Mouse (Mus musculus): ENCODE data around the gene Gm17622. TPM values are rescaled to one million over a fixed set of nuclear protein-coding genes. Genes with fewer than 3 reads are reported as not detected.

Gm17622 gene
- polyA plus RNA-seq, 1 experiment from 2014 or later = not detected

DNA sequence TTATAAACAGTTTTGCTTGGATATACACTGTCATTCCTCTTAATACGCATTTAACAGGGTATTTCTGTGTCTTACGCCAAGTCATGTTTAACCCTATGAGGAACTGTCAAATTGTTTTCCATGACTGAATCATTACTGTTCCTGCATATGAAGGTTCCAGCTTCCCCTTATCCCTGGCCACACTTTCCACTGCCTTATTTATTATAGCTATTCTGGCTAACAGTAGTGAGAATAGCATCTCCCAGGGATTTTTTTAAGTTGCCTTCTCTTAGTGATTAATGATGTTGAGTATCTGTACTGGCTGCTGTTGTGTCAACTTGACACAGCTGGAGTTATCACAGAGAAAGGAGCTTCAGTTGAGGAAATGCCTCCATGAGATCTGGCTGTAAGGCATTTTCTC lies 26.8 kb downstream of the Gm17622 start:
- Histone ChIP-seq H3K9ac (ENCODE audit: low read length) (no peak overlapping the region), H3K4me3 (ENCODE audit: low read depth, low read length) (no peak overlapping the region), H3K27ac (ENCODE audit: low read depth, low read length) (no peak overlapping the region), H3K36me3 (ENCODE audit: control insufficient read depth, insufficient read depth, low read length) (no peaks in the 10 kb centered on the region), H3K27me3 (ENCODE audit: control insufficient read depth, insufficient read depth, low read length) (no peaks in the 10 kb centered on the region), H3K4me2 (no peak overlapping the region), H3K4me1 (ENCODE audit: control insufficient read depth, insufficient read depth, low read length) (no peaks in the 10 kb centered on the region), H3K9me3 (ENCODE audit: control insufficient read depth, low read length) (no peaks in the 10 kb centered on the region)
- DNase-seq (ENCODE audit: low spot score, missing footprints) = no peak
- 97% methylated on average over 2 of the region's 2 CpGs for WGBS
- ATAC-seq (ENCODE audit: low FRiP score) = no peak

DNA sequence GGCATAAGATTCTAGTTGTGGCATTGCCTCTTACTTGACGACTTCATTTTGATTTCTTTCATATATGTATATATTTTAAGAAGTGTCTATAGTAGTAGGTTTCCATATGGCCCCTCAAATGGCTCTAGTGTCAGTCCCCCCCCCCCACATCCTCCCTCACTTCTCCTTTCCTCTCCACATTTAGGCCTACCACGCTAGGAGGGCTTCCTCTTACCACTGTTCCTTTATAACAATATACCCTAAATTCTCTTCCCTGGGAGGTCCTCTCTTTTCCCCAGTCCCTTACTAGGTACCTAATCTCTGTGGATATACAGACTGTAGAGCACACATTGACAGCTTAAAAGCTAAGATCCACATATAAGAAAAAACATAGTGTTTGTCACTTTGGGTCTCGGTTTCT lies 30.8 kb downstream of the Gm17622 start:
- H3K4me1 ChIP-seq (ENCODE audit: control insufficient read depth, insufficient read depth, low read length) = no peaks in the 10 kb centered on the region
- H3K27ac ChIP-seq (ENCODE audit: low read depth, low read length) = no peak overlapping the region
- H3K27me3 ChIP-seq (ENCODE audit: control insufficient read depth, insufficient read depth, low read length) = no peaks in the 10 kb centered on the region
- H3K4me3 ChIP-seq (ENCODE audit: low read depth, low read length) = no peak overlapping the region
- ATAC-seq (ENCODE audit: low FRiP score) (no peak), DNase-seq (ENCODE audit: low spot score, missing footprints) (no peak)
- WGBS = 89% methylated on average over 3 of the region's 3 CpGs
- no peak overlapping the region for H3K9ac ChIP-seq (ENCODE audit: low read length)
- H3K9me3 ChIP-seq (ENCODE audit: control insufficient read depth, low read length) = no peaks in the 10 kb centered on the region
- no peaks in the 10 kb centered on the region for H3K36me3 ChIP-seq (ENCODE audit: control insufficient read depth, insufficient read depth, low read length)
- H3K4me2 ChIP-seq = no peak overlapping the region

DNA sequence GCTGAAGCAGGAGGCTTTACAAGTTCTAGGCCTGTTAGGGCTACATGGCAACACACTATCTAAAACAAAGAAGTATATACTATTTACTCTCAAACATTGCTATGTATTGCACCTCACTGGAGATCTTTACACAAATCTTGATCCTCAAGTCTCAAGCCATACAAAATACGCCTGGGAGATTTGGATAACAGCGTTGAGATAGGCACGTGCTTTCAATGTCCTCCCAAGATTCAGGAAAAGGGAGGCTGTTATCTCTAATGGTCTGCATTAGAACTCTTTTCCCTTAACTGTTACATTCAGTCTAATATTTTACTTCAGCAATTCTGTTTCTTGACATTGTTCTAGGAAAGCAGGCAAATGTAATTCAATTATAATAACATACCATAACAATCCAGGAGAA lies 36.5 kb downstream of the Gm17622 start:
- no peak overlapping the region for H3K4me3 ChIP-seq (ENCODE audit: low read depth, low read length)
- 94% methylated on average over 3 of the region's 3 CpGs for WGBS
- no peaks in the 10 kb centered on the region for H3K4me1 ChIP-seq (ENCODE audit: control insufficient read depth, insufficient read depth, low read length)
- DNase-seq (ENCODE audit: low spot score, missing footprints) (no peak), ATAC-seq (ENCODE audit: low FRiP score) (no peak)
- H3K27ac ChIP-seq (ENCODE audit: low read depth, low read length) = no peak overlapping the region
- no peaks in the 10 kb centered on the region for H3K27me3 ChIP-seq (ENCODE audit: control insufficient read depth, insufficient read depth, low read length)
- no peak overlapping the region for H3K4me2 ChIP-seq
- H3K9ac ChIP-seq (ENCODE audit: low read length) = no peak overlapping the region
- no peaks in the 10 kb centered on the region for H3K36me3 ChIP-seq (ENCODE audit: control insufficient read depth, insufficient read depth, low read length)
- no peaks in the 10 kb centered on the region for H3K9me3 ChIP-seq (ENCODE audit: control insufficient read depth, low read length)

DNA sequence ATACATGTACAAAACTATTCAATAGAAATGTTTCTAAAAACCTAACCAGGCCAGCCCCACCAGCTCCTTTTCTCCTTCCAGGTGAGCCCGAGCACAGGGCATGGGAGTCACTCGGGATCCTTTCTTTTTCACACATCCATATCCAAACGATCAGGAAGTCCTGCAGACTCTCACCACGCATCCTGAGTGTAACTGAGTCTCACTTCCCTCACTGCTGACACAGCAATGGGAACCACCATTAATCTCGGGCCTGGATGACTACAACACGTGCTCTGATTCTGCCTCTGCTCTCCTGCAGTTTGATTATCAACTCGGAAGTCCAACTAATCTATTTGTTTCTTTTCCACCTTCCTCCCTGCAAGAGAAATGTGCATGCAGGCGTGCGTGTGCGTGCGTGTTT lies 37.3 kb downstream of the Gm17622 start:
- Histone ChIP-seq H3K27me3 (ENCODE audit: control insufficient read depth, insufficient read depth, low read length) (no peaks in the 10 kb centered on the region), H3K4me3 (ENCODE audit: low read depth, low read length) (no peak overlapping the region), H3K27ac (ENCODE audit: low read depth, low read length) (no peak overlapping the region), H3K4me1 (ENCODE audit: control insufficient read depth, insufficient read depth, low read length) (no peaks in the 10 kb centered on the region), H3K9ac (ENCODE audit: low read length) (no peak overlapping the region), H3K36me3 (ENCODE audit: control insufficient read depth, insufficient read depth, low read length) (no peaks in the 10 kb centered on the region), H3K9me3 (ENCODE audit: control insufficient read depth, low read length) (no peaks in the 10 kb centered on the region), H3K4me2 (no peak overlapping the region)
- ATAC-seq (ENCODE audit: low FRiP score) (no peak), DNase-seq (ENCODE audit: low spot score, missing footprints) (no peak)
- 91% methylated on average over 11 of the region's 11 CpGs for WGBS

DNA sequence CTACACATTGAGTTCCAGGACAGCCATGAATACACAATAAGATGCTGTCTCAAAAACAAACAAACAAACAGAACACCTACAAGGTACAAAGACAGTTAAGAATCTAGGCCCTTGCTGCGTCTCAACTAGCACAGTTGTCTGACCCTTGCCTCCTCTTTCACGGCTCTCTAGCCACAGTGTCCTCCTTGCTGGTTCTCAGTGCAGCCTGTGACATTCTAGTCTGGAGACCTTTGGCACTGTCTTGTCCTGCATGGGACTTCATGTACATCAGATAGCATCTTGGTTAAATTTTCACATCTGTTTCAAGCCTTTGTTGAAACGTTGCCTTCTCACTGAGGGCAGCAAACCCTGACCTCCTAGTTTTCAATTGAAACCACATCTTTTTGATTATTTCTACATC lies 38.2 kb downstream of the Gm17622 start:
- Histone ChIP-seq H3K9me3 (ENCODE audit: control insufficient read depth, low read length) (no peaks in the 10 kb centered on the region), H3K27me3 (ENCODE audit: control insufficient read depth, insufficient read depth, low read length) (no peaks in the 10 kb centered on the region), H3K27ac (ENCODE audit: low read depth, low read length) (no peak overlapping the region), H3K4me1 (ENCODE audit: control insufficient read depth, insufficient read depth, low read length) (peaks cover 2% of the 10 kb centered on the region; the same call in 1 of the 2 replicates), H3K4me3 (ENCODE audit: low read depth, low read length) (no peak overlapping the region), H3K4me2 (no peak overlapping the region), H3K9ac (ENCODE audit: low read length) (no peak overlapping the region), H3K36me3 (ENCODE audit: control insufficient read depth, insufficient read depth, low read length) (no peaks in the 10 kb centered on the region)
- DNase-seq (ENCODE audit: low spot score, missing footprints) (no peak), ATAC-seq (ENCODE audit: low FRiP score) (no peak)
- 96% methylated on average over 3 of the region's 3 CpGs for WGBS

DNA sequence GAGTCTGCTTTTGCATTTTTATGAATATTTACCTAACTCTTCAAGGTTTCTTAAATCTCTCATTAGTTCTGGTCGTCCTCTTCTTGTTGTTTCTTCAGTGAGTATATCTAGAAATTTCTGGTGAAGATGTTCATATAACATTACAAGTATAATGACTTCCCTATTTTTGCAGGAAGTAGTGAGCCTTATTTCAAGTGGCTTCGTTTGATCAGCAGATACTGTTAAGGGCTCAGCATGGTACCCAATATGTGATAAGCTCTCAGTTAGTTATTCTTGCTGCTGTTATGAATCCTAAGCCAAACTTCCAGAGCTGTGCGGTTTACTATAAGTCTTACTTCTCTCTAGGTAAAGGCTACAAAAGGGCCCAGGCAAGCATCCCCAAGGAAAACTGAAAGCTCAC lies 39.0 kb downstream of the Gm17622 start:
- ATAC-seq (ENCODE audit: low FRiP score) = no peak
- H3K27me3 ChIP-seq (ENCODE audit: control insufficient read depth, insufficient read depth, low read length) = no peaks in the 10 kb centered on the region

DNA sequence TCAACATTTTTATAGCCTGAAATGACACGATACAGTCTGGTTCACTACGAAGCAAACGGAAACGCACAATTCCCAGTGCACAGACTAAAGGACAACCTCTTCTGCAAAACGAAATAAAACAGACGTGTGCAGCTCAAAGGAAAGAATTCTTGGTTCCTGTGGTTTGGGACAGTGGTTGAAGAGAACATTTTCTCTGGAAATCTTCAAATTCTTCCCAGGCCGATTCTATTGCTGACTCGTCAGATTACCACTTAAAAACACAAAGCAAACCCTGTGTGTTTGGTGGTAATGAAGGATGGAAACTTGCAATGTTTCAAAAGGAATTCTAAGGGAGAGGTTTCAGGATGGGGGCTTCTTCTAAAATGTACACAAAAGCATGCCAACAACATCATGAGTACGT lies 39.5 kb downstream of the Gm17622 start:
- Histone ChIP-seq H3K4me1 (ENCODE audit: control insufficient read depth, insufficient read depth, low read length) (peaks cover 2% of the 10 kb centered on the region; the same call in 1 of the 2 replicates), H3K27ac (ENCODE audit: low read depth, low read length) (no peak overlapping the region), H3K27me3 (ENCODE audit: control insufficient read depth, insufficient read depth, low read length) (no peaks in the 10 kb centered on the region), H3K36me3 (ENCODE audit: control insufficient read depth, insufficient read depth, low read length) (no peaks in the 10 kb centered on the region), H3K4me2 (no peak overlapping the region), H3K9ac (ENCODE audit: low read length) (no peak overlapping the region), H3K4me3 (ENCODE audit: low read depth, low read length) (no peak overlapping the region), H3K9me3 (ENCODE audit: control insufficient read depth, low read length) (no peaks in the 10 kb centered on the region)
- no peak for ATAC-seq (ENCODE audit: low FRiP score)
- DNase-seq (ENCODE audit: low spot score, missing footprints) = no peak
- WGBS = 94% methylated on average over 9 of the region's 9 CpGs

More for the DNA sequence above, 39.0 kb downstream of the Gm17622 start:
- no peaks in the 10 kb centered on the region for H3K36me3 ChIP-seq (ENCODE audit: control insufficient read depth, insufficient read depth, low read length)
- DNase-seq (ENCODE audit: low spot score, missing footprints) = no peak
- H3K4me2 ChIP-seq = no peak overlapping the region
- H3K27ac ChIP-seq (ENCODE audit: low read depth, low read length) = no peak overlapping the region
- no peak overlapping the region for H3K4me3 ChIP-seq (ENCODE audit: low read depth, low read length)
- no peak overlapping the region for H3K9ac ChIP-seq (ENCODE audit: low read length)
- peaks cover 2% of the 10 kb centered on the region; the same call in 1 of the 2 replicates for H3K4me1 ChIP-seq (ENCODE audit: control insufficient read depth, insufficient read depth, low read length)
- no peaks in the 10 kb centered on the region for H3K9me3 ChIP-seq (ENCODE audit: control insufficient read depth, low read length)
- WGBS = 92% methylated on average over 3 of the region's 3 CpGs

DNA sequence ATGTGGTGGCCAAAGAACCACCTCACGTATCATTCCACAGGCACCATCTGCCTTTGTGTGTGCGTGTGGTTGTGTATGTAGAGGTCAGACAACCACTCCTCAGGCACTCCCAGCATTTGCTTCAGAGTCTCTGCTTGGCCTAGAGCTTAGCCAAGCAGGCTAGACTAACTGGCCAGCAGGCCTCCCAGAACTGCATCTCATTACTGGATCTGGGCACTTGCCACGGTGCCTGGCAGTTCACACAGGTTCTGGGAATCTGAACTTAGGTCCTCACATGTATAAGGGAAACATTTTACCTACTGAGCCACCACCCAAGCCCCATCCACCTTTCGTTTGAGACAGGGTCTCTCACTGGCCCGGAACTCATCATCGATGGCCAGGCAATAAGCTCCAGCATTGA lies 41.6 kb downstream of the Gm17622 start:
- Histone ChIP-seq H3K4me2 (no peak overlapping the region), H3K36me3 (ENCODE audit: control insufficient read depth, insufficient read depth, low read length) (no peaks in the 10 kb centered on the region), H3K27me3 (ENCODE audit: control insufficient read depth, insufficient read depth, low read length) (no peaks in the 10 kb centered on the region), H3K4me3 (ENCODE audit: low read depth, low read length) (no peak overlapping the region), H3K27ac (ENCODE audit: low read depth, low read length) (no peak overlapping the region), H3K9me3 (ENCODE audit: control insufficient read depth, low read length) (no peaks in the 10 kb centered on the region), H3K9ac (ENCODE audit: low read length) (no peak overlapping the region), H3K4me1 (ENCODE audit: control insufficient read depth, insufficient read depth, low read length) (peaks cover 2% of the 10 kb centered on the region; the same call in 1 of the 2 replicates)
- ATAC-seq (ENCODE audit: low FRiP score) = no peak
- no peak for DNase-seq (ENCODE audit: low spot score, missing footprints)
- 87% methylated on average over 6 of the region's 6 CpGs for WGBS

DNA sequence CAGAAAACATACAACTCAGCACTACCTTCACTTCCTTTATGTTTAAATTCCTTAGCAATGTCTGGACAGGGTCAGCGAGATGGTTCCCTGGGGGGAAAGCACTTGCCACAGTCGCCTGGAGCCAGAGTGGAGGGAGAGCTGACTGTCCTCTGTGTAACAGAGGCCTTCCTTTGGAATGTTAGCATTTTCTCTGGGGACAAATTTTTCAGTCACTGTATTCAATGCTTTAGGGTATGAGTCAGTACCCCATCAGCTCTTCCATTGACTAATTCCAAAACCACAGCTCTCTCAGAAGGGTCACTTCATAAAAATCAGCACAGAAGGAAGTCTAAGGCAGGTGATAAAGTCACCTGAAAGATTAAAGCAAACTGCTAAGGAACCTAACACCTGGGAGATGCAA lies 43.2 kb downstream of the Gm17622 start:
- 68% methylated on average over 2 of the region's 2 CpGs for WGBS
- ATAC-seq (ENCODE audit: low FRiP score) = no peak
- H3K4me1 ChIP-seq (ENCODE audit: control insufficient read depth, insufficient read depth, low read length) = peaks cover 2% of the 10 kb centered on the region; the same call in 1 of the 2 replicates
- no peak for DNase-seq (ENCODE audit: low spot score, missing footprints)
- H3K9ac ChIP-seq (ENCODE audit: low read length) = no peak overlapping the region
- H3K36me3 ChIP-seq (ENCODE audit: control insufficient read depth, insufficient read depth, low read length) = no peaks in the 10 kb centered on the region
- H3K27me3 ChIP-seq (ENCODE audit: control insufficient read depth, insufficient read depth, low read length) = no peaks in the 10 kb centered on the region
- H3K4me3 ChIP-seq (ENCODE audit: low read depth, low read length) = no peak overlapping the region
- H3K9me3 ChIP-seq (ENCODE audit: control insufficient read depth, low read length) = no peaks in the 10 kb centered on the region
- H3K4me2 ChIP-seq = no peak overlapping the region
- no peak overlapping the region for H3K27ac ChIP-seq (ENCODE audit: low read depth, low read length)
